Mouse (Mus musculus): ENCODE measurements around the gene Slc35f5. TPM values are rescaled to one million over a fixed set of nuclear protein-coding genes. Genes with fewer than 3 reads are reported as not detected.

The Slc35f5 gene
- polyA plus RNA-seq, 1 experiment from 2014 or later, result 38.7 TPM

DNA sequence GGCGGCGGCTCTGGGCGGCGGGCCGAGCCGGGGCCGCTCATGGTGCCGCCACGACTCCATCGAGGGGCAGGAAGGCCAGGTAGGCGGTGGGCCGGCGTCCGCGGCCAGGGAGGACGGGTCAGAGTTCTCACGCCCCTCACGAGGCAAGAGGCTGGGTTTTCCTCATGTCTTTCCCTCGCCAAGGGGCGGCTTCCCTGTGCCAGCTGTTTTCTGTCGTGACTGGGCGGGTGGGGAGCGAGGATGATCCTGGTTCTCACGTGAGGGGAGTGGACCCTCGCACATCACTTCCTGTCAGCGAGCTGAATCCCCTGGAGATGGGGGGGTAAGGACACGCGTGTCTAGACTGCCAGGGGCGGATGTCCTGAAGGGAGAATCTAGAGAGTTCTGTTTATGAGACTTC lies 811 bp downstream of the Slc35f5 start:
- Histone ChIP-seq H3K27ac (ENCODE audit: low read length) (peak overlapping the region; percentile 91), H3K9me3 (replicated peaks; ENCODE audit: control insufficient read depth, low read length, poor library complexity, severe bottlenecking) (no peaks in the 10 kb centered on the region), H3K4me1 (ENCODE audit: control insufficient read depth, insufficient read depth, low read length) (peaks cover 9% of the 10 kb centered on the region), H3K36me3 (ENCODE audit: control insufficient read depth, insufficient read depth, low read length) (no peaks in the 10 kb centered on the region), H3K9ac (ENCODE audit: low read depth, low read length) (peak overlapping the region; percentile 94), H3K27me3 (ENCODE audit: control insufficient read depth, insufficient read depth, low read depth, low read length) (no peaks in the 10 kb centered on the region), H3K4me2 (ENCODE audit: low read length) (peak overlapping the region; percentile 59), H3K4me3 (ENCODE audit: low read depth, low read length) (peak overlapping the region; percentile 86)
- ATAC-seq, result peak; percentile 69
- WGBS, result under 1% methylated on average over 29 of the region's 29 CpGs

DNA sequence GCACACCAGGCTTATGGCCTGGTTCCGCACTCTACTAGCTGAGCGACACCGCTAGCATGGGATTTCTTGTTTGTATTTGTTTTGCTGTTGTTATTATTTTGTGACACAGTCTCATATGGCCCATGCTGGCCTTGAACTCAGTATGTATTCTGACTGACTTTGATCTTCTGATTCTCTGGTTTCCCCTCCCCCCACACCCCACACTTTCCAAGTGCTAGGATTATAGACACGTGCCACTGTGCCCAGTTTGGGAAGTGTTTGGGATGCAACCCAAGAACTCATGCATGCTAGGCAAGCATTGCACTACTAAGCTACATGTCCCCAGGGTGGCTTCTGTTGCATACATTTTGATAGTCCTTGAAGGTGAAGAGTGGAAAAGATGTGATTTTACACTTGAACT lies 1.4 kb downstream of the Slc35f5 start:
- H3K9me3 ChIP-seq (replicated peaks; ENCODE audit: control insufficient read depth, low read length, poor library complexity, severe bottlenecking), result no peaks in the 10 kb centered on the region
- H3K4me2 ChIP-seq (ENCODE audit: low read length), result peak overlapping the region; percentile 59
- peaks cover 9% of the 10 kb centered on the region for H3K4me1 ChIP-seq (ENCODE audit: control insufficient read depth, insufficient read depth, low read length)
- WGBS, result 80% methylated on average over 4 of the region's 4 CpGs
- no peak overlapping the region for H3K27ac ChIP-seq (ENCODE audit: low read length)
- H3K27me3 ChIP-seq (ENCODE audit: control insufficient read depth, insufficient read depth, low read depth, low read length), result no peaks in the 10 kb centered on the region
- H3K9ac ChIP-seq (ENCODE audit: low read depth, low read length), result no peak overlapping the region
- H3K36me3 ChIP-seq (ENCODE audit: control insufficient read depth, insufficient read depth, low read length), result no peaks in the 10 kb centered on the region
- peak overlapping the region; percentile 86 for H3K4me3 ChIP-seq (ENCODE audit: low read depth, low read length)
- no peak for ATAC-seq

DNA sequence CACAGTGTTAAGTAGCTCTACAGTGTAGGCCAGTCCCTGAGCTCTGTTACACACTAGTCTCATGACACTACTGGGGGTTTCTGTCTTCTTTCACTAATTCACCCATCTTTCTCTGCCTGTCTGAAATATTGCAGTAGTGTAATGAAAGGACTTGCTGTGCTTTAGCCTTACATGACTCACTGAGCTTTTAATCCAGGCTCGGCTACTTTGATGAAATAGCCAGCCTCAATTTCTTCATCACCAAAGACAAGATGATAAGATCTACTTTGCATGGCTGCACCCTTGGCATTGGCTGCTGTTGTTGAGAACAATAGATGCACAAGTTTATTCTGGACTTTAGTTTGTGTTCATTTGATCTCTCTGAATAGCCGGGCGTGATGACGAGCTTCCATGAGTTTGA lies 7.7 kb downstream of the Slc35f5 start:
- ATAC-seq, result no peak
- Histone ChIP-seq H3K4me3 (ENCODE audit: low read depth, low read length) (no peak overlapping the region), H3K27me3 (ENCODE audit: control insufficient read depth, insufficient read depth, low read depth, low read length) (no peaks in the 10 kb centered on the region), H3K27ac (ENCODE audit: low read length) (no peak overlapping the region), H3K9me3 (replicated peaks; ENCODE audit: control insufficient read depth, low read length, poor library complexity, severe bottlenecking) (no peaks in the 10 kb centered on the region), H3K9ac (ENCODE audit: low read depth, low read length) (no peak overlapping the region), H3K36me3 (ENCODE audit: control insufficient read depth, insufficient read depth, low read length) (peaks cover 24% of the 10 kb centered on the region), H3K4me2 (ENCODE audit: low read length) (no peak overlapping the region), H3K4me1 (ENCODE audit: control insufficient read depth, insufficient read depth, low read length) (no peaks in the 10 kb centered on the region)
- WGBS, result 80% methylated on average over 4 of the region's 4 CpGs

DNA sequence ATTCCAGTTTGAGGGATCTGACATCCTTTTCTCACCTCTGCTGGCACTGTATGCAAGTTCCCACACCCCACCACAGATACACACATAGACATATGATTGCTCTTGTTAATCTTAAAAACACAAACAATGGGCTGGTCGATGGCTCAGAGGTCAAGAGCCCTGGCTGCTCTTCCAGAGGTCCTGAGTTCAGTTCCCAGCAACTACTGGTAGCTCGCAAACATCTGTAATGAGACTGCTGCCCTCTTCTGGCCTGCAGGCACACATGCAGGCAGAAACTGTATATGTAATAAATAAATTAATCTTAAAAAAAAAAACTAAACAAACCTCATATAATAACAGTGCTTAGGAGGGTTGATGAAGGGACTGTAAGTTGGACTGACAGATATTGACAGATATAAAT lies 13.8 kb downstream of the Slc35f5 start:
- Histone ChIP-seq H3K4me3 (ENCODE audit: low read depth, low read length) (no peak overlapping the region), H3K27ac (ENCODE audit: low read length) (no peak overlapping the region), H3K9ac (ENCODE audit: low read depth, low read length) (no peak overlapping the region), H3K36me3 (ENCODE audit: control insufficient read depth, insufficient read depth, low read length) (peaks cover 47% of the 10 kb centered on the region), H3K4me1 (ENCODE audit: control insufficient read depth, insufficient read depth, low read length) (no peaks in the 10 kb centered on the region), H3K27me3 (ENCODE audit: control insufficient read depth, insufficient read depth, low read depth, low read length) (no peaks in the 10 kb centered on the region), H3K4me2 (ENCODE audit: low read length) (no peak overlapping the region), H3K9me3 (replicated peaks; ENCODE audit: control insufficient read depth, low read length, poor library complexity, severe bottlenecking) (no peaks in the 10 kb centered on the region)
- WGBS, result 74% methylated on average over 2 of the region's 2 CpGs
- ATAC-seq, result no peak

DNA sequence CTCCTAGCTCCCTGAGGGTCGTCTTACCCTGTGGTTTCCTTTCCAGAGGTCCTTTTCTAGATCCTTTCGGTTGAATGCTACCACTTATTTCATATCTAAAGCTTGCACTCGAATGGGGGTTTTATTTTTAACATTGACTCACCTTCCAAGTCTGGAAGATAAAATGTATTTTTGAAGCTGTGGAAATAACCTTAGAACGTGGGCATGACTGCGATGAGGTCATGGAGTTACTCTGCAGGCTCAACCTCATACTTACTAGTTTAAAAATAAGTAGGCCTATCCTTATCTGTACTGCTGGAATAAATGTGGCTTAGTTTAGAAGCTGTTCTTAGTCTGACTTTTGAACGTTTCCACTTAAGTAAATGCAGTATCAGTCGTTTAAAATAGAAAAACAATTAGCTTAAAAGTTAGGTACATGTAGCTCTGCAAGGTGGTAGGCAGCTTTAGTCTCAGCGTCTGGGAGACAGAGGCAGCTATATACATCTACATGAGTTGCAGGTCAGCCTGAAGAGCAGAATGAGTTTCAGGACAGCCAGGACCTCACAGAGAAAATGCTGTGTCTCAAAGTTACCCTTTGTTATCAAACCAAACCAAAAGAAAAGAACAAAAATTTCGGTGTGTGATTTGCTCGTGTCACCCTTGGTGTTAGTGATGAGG lies 15.2 kb downstream of the Slc35f5 start:
- ATAC-seq, result no peak
- H3K9ac ChIP-seq (ENCODE audit: low read depth, low read length), result no peak overlapping the region
- peaks cover 44% of the 10 kb centered on the region for H3K36me3 ChIP-seq (ENCODE audit: control insufficient read depth, insufficient read depth, low read length)
- H3K4me3 ChIP-seq (ENCODE audit: low read depth, low read length), result no peak overlapping the region
- no peaks in the 10 kb centered on the region for H3K9me3 ChIP-seq (replicated peaks; ENCODE audit: control insufficient read depth, low read length, poor library complexity, severe bottlenecking)
- no peak overlapping the region for H3K4me2 ChIP-seq (ENCODE audit: low read length)
- H3K4me1 ChIP-seq (ENCODE audit: control insufficient read depth, insufficient read depth, low read length), result no peaks in the 10 kb centered on the region
- WGBS, result 92% methylated on average over 10 of the region's 10 CpGs
- H3K27ac ChIP-seq (ENCODE audit: low read length), result no peak overlapping the region
- H3K27me3 ChIP-seq (ENCODE audit: control insufficient read depth, insufficient read depth, low read depth, low read length), result no peaks in the 10 kb centered on the region

DNA sequence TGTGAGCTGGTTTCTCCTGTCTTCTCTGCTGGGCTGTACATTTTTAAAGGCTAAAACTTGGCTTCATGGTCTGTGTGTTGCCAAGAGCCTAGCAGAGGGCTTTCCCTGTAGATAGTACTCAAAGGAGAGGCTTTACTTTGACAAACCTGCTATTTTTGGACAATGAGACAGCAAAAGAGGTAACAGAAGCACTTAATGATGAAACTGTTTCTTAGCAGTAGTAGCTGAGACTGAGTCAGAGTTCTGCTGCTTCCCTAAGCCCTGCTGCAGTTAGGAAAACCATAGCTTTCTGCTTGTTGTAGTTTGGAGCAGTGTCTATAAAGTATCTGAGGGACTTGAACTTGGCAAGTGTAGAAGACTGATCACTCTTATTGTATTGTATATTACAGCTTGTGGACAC lies 16.6 kb downstream of the Slc35f5 start:
- Histone ChIP-seq H3K4me2 (ENCODE audit: low read length) (no peak overlapping the region), H3K9ac (ENCODE audit: low read depth, low read length) (no peak overlapping the region), H3K4me3 (ENCODE audit: low read depth, low read length) (no peak overlapping the region), H3K4me1 (ENCODE audit: control insufficient read depth, insufficient read depth, low read length) (no peaks in the 10 kb centered on the region), H3K27me3 (ENCODE audit: control insufficient read depth, insufficient read depth, low read depth, low read length) (no peaks in the 10 kb centered on the region), H3K36me3 (ENCODE audit: control insufficient read depth, insufficient read depth, low read length) (peaks cover 46% of the 10 kb centered on the region), H3K9me3 (replicated peaks; ENCODE audit: control insufficient read depth, low read length, poor library complexity, severe bottlenecking) (no peaks in the 10 kb centered on the region), H3K27ac (ENCODE audit: low read length) (no peak overlapping the region; the same call in 1 of the 2 replicates)
- ATAC-seq, result no peak

DNA sequence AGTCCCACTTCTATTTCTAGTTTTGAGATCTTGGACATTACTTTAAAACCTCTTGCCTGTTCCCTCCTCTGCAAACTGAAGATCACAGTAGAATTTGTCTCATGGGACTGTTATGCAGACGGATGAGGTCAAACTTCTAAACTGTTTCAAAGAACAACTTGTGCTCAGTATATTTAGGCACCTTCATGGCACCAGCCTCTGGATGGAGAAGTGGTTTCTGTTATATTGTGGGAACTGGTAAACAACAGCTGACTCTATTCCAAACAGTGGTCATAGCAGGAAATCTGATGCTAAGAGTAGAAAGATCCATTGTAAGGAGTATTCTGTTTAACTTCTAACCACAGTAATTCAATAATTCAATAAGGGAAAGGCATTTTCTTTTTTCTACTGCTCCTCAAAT lies 17.7 kb downstream of the Slc35f5 start:
- H3K9me3 ChIP-seq (replicated peaks; ENCODE audit: control insufficient read depth, low read length, poor library complexity, severe bottlenecking), result no peaks in the 10 kb centered on the region
- peaks cover 40% of the 10 kb centered on the region for H3K36me3 ChIP-seq (ENCODE audit: control insufficient read depth, insufficient read depth, low read length)
- H3K27me3 ChIP-seq (ENCODE audit: control insufficient read depth, insufficient read depth, low read depth, low read length), result no peaks in the 10 kb centered on the region
- WGBS, result 85% methylated on average over 1 of the region's 1 CpGs
- ATAC-seq, result no peak
- H3K9ac ChIP-seq (ENCODE audit: low read depth, low read length), result no peak overlapping the region
- H3K4me2 ChIP-seq (ENCODE audit: low read length), result no peak overlapping the region
- H3K4me1 ChIP-seq (ENCODE audit: control insufficient read depth, insufficient read depth, low read length), result no peaks in the 10 kb centered on the region
- H3K4me3 ChIP-seq (ENCODE audit: low read depth, low read length), result no peak overlapping the region
- H3K27ac ChIP-seq (ENCODE audit: low read length), result no peak overlapping the region

DNA sequence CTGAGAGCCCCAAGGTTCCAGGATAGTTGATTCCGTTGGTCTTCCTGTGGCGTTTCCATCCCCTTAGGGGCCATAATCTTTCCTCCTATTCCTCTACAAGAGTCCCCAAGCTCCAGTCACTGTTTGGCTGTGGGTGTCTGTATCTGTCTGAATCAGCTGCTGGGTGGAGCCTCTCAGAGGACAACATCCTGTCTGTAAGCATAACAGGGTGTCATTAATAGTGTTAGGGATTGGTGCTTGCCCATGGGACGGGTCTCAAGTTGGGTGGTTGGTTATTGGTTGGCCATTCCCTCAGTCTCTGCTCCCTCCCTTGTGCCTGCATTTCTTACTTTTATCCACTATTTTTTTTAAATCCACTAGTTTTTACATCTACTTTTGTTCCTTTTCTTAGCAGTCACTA lies 20.7 kb downstream of the Slc35f5 start:
- H3K4me3 ChIP-seq (ENCODE audit: low read depth, low read length), result no peak overlapping the region
- H3K27ac ChIP-seq (ENCODE audit: low read length), result no peak overlapping the region
- H3K9me3 ChIP-seq (replicated peaks; ENCODE audit: control insufficient read depth, low read length, poor library complexity, severe bottlenecking), result no peaks in the 10 kb centered on the region
- no peak overlapping the region for H3K9ac ChIP-seq (ENCODE audit: low read depth, low read length)
- no peak for ATAC-seq
- WGBS, result 97% methylated on average over 3 of the region's 3 CpGs
- no peaks in the 10 kb centered on the region for H3K27me3 ChIP-seq (ENCODE audit: control insufficient read depth, insufficient read depth, low read depth, low read length)
- no peak overlapping the region for H3K4me2 ChIP-seq (ENCODE audit: low read length)
- peaks cover 29% of the 10 kb centered on the region for H3K36me3 ChIP-seq (ENCODE audit: control insufficient read depth, insufficient read depth, low read length)
- no peaks in the 10 kb centered on the region for H3K4me1 ChIP-seq (ENCODE audit: control insufficient read depth, insufficient read depth, low read length)

DNA sequence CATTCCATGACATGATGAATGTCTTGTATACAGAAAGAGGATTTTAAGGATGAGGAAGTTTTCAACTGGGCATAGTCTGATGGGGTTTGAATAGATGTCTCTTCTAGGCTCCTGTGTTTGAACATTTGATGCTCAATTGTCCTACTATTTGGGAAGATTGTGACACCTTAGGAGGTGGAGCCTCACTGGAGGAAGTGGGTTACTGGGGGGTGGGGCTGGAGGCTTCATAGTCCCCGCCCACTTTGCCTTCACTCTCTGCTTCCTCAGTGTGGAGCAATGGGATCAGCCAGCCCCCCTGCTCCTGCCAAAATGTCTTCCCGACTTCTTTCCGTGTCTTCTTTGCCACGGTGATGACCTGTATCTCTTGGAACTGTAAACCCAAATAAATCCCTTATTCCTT lies 43.2 kb downstream of the Slc35f5 start:
- 78% methylated on average over 4 of the region's 4 CpGs for WGBS

More for the DNA sequence above, 43.2 kb downstream of the Slc35f5 start:
- Histone ChIP-seq H3K4me1 (ENCODE audit: control insufficient read depth, insufficient read depth, low read length) (peaks cover 4% of the 10 kb centered on the region; the same call in 1 of the 2 replicates), H3K4me3 (ENCODE audit: low read depth, low read length) (no peak overlapping the region), H3K9ac (ENCODE audit: low read depth, low read length) (no peak overlapping the region), H3K27me3 (ENCODE audit: control insufficient read depth, insufficient read depth, low read depth, low read length) (no peaks in the 10 kb centered on the region), H3K27ac (ENCODE audit: low read length) (no peak overlapping the region), H3K4me2 (ENCODE audit: low read length) (no peak overlapping the region), H3K9me3 (replicated peaks; ENCODE audit: control insufficient read depth, low read length, poor library complexity, severe bottlenecking) (peaks cover 6% of the 10 kb centered on the region; the same call in 1 of the 2 replicates), H3K36me3 (ENCODE audit: control insufficient read depth, insufficient read depth, low read length) (no peaks in the 10 kb centered on the region)
- no peak for ATAC-seq
